Mouse (Mus musculus) gastrocnemius, adult 2 months (tissue): ENCODE measurements around the gene Rdh14. TPM values are rescaled to one million over a fixed set of nuclear protein-coding genes. Genes with fewer than 3 reads are reported as not detected.
A peak's percentile ranks its signal among the peaks of the same experiment; 100 is the strongest.

Source experiments
- DNase-seq: peaks from one replicate; pipeline ENCODE4 v3.0.0; 2022
- H3K27ac ChIP-seq: fragments of 200-600 bp; 2 replicates; pipeline ENCODE4 v1.8.1; 2022; ENCODE audit warnings: mild to moderate bottlenecking
- H3K4me3 ChIP-seq: fragments of 200-600 bp; 2 replicates; pipeline ENCODE4 v1.8.1; 2022; ENCODE audit warnings: mild to moderate bottlenecking, moderate library complexity
- CTCF ChIP-seq: fragments of 200-600 bp; IDR thresholded peaks from 2 replicates; pipeline ENCODE4 v1.8.1; 2022; ENCODE audit warnings: antibody characterized with exemption, mild to moderate bottlenecking, moderate library complexity
- intact Hi-C: fragments of 180-260 bp; cut with DNase I; formaldehyde crosslinking; loops from one replicate; pipeline ENCODE4 v1.15.1; 2025
- long read RNA-seq, 2 experiments: library from polyadenylated mRNA; stranded (forward); transcript quantifications; one replicate each; pipeline ENCODE4 v2.0.0; 2021
- total RNA-seq, 2 experiments: library from RNA; stranded (reverse); gene quantifications; 2 replicates each; pipeline ENCODE4 v1.2.3; 2021

Rdh14 gene
- 10 to 100 TPM; 35.7 to 50.7 TPM for total RNA-seq
- long read RNA-seq, experiment 1, transcript Rdh14-201 (2 exons, 1,480 nt): major isoform, 72 of 75 reads
- long read RNA-seq, experiment 1, partial matches to known transcripts: 0 of 75 reads
- long read RNA-seq, experiment 1, other reads (novel, unspliced or antisense): 3 of 75 reads
- long read RNA-seq, experiment 2, transcript Rdh14-201 (2 exons, 1,480 nt): major isoform, 62 of 67 reads
- long read RNA-seq, experiment 2, partial matches to known transcripts: 0 of 67 reads
- long read RNA-seq, experiment 2, other reads (novel, unspliced or antisense): 5 of 67 reads

GRCm38 (mm10) chr12:10390671-10391441 is at the start of gene Rdh14:
Rdh14 (plus strand) TSS chr12:10390772.
- intact Hi-C loops: loop anchor here (5.0 to 10.0 kb wide), 3 partner anchors 46 to 1359 kb away; no protein-coding TSS in a partner anchor
- Histone ChIP-seq H3K4me3 (peak within 1 kb of the TSS; percentile 89), H3K27ac (peak within 1 kb of the TSS; percentile 100)
- peak; percentile 98 for DNase-seq
- TF ChIP-seq CTCF: peak; percentile 87

- peak; percentile 24 for DNase-seq
- H3K4me3 ChIP-seq: no peak overlapping the region
- TF ChIP-seq CTCF: no peak
- H3K27ac ChIP-seq: no peak overlapping the region
- intact Hi-C loops: no loop called here
These were observed 39.9 kb upstream of the Rdh14 start for GRCm38 (mm10) chr12:10350706-10351105.

- H3K4me3 ChIP-seq: no peak overlapping the region
- no peak overlapping the region for H3K27ac ChIP-seq
- intact Hi-C loops: no loop called here
- no peak for DNase-seq
- TF ChIP-seq CTCF: no peak
These were observed 32.8 kb upstream of the Rdh14 start for GRCm38 (mm10) chr12:10357756-10358155.

GRCm38 (mm10) chr12:10369673-10370072 is 20.9 kb upstream of the Rdh14 start, which contains the start of gene Nt5c1b:
Nt5c1b (plus strand) TSS chr12:10369973.
- intact Hi-C loops: no loop called here
- no peak within 1 kb of the TSS for H3K4me3 ChIP-seq
- no peak for TF ChIP-seq CTCF
- DNase-seq: no peak
- no peak within 1 kb of the TSS for H3K27ac ChIP-seq

GRCm38 (mm10) chr12:10400788-10401187 is 10.2 kb downstream of the Rdh14 start:
- Histone ChIP-seq H3K27ac (no peak overlapping the region), H3K4me3 (no peak overlapping the region)
- DNase-seq: no peak
- intact Hi-C loops: no loop called here
- no peak for TF ChIP-seq CTCF

GRCm38 (mm10) chr12:10402421-10403115 is 12.0 kb downstream of the Rdh14 start:
- intact Hi-C loops: no loop called here
- Histone ChIP-seq H3K27ac (no peak overlapping the region), H3K4me3 (no peak overlapping the region)
- no peak for DNase-seq
- no peak for TF ChIP-seq CTCF

- no peak for TF ChIP-seq CTCF
- no peak overlapping the region for H3K27ac ChIP-seq
- H3K4me3 ChIP-seq: no peak overlapping the region
- DNase-seq: no peak
- intact Hi-C loops: no loop called here
These were observed 20.1 kb downstream of the Rdh14 start for GRCm38 (mm10) chr12:10410511-10411179.

GRCm38 (mm10) chr12:10411453-10411852 is 20.9 kb downstream of the Rdh14 start:
- no peak overlapping the region for H3K4me3 ChIP-seq
- H3K27ac ChIP-seq: no peak overlapping the region
- intact Hi-C loops: no loop called here
- no peak for DNase-seq
- no peak for TF ChIP-seq CTCF

- Histone ChIP-seq H3K4me3 (no peak overlapping the region), H3K27ac (no peak overlapping the region)
- intact Hi-C loops: no loop called here
- no peak for TF ChIP-seq CTCF
- DNase-seq: peak; percentile 15
These were observed 31.8 kb downstream of the Rdh14 start for GRCm38 (mm10) chr12:10422347-10422746.

GRCm38 (mm10) chr12:10425982-10426863 is 35.7 kb downstream of the Rdh14 start:
- intact Hi-C loops: no loop called here
- Histone ChIP-seq H3K27ac (no peak overlapping the region), H3K4me3 (no peak overlapping the region)
- no peak for DNase-seq
- TF ChIP-seq CTCF: no peak

GRCm38 (mm10) chr12:10430999-10431398 is 40.4 kb downstream of the Rdh14 start:
- no peak for DNase-seq
- no peak for TF ChIP-seq CTCF
- intact Hi-C loops: loop anchor here (10.0 kb wide), 1 partner anchor 206 kb away; no protein-coding TSS in a partner anchor
- H3K4me3 ChIP-seq: no peak overlapping the region
- no peak overlapping the region for H3K27ac ChIP-seq
